Mouse (Mus musculus): ENCODE data around the gene Slc29a4. TPM values are rescaled to one million over a fixed set of nuclear protein-coding genes. Genes with fewer than 3 reads are reported as not detected.

The Slc29a4 gene
- under 1 TPM in 1 of 2 experiments, not detected in 1; 0.24 TPM for total RNA-seq (2021)
- long read RNA-seq, experiment 1 = 0 reads
- long read RNA-seq, experiment 2 = 0 reads

DNA sequence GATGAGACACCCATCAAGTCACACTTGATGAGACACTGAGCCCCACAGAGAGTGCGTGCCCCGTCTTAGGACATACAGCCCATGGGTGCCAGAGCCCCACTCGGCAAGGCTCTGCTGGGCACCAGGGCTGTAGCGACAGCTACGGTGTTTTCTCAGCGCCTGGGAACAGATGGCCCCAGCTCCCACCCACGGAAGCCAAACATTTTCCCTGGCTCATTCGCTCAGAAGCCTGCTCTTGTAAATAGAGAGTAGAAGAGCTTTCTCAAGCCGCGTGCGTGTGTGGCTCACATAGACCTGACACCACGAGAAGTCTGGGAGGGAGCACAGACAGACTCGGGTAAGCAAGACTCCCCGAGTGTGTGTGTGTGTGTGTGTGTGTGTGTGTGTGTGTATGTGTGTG, at the start of gene Slc29a4:
Gene Slc29a4, plus strand, starts transcription at position 265 of the 400 bp plus-strand sequence.
- DNase-seq (ENCODE audit: low spot score) = no peak

DNA sequence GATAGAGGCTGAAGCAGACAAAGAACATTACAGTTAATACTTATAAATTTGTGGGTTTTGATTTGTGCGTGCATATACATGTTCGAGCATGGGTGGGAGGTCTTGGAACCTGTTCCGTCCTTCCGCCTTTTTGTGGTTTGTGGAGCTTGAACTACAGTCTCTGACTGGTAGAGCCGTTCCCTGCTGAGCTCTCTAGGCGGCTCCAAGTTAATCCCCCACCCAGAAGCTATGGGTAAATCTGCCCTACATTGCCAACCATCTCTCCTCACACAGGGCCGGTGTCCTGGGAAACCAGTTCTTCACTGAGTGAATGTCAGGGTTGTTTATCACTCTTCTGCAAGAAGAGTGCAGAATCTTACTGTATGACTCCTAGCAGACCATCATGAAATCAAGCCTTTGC, 44.1 kb upstream of the Slc29a4 start:
- no peak for DNase-seq (ENCODE audit: low spot score)

DNA sequence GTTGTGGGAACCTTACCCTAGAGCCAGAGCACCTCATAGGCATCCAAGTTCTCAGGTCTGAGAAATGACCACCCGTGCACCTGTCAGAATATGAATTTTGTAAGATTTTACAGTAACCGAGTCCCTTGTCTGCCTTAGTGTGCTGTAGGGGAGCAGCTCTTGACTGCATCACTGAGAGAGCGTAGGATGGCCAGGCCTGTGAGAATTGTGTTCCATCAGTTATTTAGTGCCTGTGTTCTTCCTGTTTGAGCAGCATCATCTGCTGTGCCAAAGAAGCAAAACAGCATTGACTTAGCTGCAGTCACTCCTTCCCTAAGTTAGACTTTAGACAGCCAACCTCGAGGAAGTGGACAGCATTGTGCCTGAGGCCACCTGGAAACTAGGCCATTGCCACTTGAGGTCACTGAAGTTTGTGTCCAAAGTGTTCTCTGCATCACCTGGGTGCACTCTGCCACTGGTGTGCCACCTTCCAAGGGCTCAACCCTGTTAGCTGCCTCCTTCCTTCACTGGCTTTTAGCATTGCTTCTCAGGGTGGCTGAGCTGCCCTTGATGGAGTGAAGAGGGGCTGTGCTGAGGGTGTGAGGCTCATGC, 42.8 kb upstream of the Slc29a4 start:
- no peak for DNase-seq (ENCODE audit: low spot score)

DNA sequence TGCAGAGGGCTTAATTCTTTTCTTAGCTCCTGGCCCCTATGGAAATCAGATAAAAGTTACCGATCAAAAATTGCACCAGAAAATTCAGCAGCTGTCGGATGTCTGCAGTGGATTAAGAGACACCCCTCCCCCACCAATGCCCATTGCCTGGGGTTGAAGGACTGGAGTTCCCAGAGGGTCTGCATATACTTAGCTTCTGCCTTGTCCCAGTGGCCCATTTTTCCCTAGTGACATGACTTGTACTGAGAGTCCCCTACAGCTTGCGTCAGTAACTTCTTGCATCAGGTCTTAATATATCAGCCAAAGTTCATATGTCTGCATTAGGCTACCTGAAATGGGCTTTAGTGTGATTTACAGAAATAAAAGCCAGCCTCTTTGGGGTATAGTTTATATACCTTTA, 41.9 kb upstream of the Slc29a4 start:
- DNase-seq (ENCODE audit: low spot score) = no peak

DNA sequence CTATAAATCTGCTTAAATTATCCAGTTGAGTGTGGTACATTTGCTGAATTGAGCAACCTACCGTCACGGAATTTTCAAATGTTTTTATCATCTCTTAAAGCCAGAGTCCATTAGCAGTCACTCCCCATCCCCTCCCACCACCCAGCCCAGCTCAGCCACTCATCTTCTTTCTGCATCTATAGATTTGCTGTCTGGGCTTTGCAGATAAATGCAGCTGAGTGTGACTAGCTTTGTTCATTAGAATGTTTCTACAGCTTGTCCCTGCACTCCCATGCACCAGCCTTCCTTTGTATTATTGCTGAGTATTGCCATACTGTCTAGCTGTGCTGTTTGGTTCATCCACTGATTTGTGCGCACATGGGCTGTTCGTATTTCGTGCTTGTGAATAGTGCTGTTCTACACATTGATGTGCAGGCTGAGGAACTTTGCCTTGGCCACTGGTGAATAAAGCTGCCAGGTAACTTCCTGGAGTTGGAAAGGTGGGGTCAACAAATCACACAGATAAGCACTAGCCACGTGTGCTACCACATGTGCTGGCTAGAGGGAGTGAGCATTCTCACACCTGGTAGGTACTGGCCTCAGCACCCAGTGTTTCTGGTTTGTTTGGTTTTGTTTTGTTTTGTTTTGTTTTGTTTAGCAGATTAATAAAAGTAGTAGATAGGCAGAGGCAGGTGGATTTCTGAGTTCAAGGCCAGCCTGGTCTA, 41.4 kb upstream of the Slc29a4 start:
- DNase-seq (ENCODE audit: low spot score) = no peak

DNA sequence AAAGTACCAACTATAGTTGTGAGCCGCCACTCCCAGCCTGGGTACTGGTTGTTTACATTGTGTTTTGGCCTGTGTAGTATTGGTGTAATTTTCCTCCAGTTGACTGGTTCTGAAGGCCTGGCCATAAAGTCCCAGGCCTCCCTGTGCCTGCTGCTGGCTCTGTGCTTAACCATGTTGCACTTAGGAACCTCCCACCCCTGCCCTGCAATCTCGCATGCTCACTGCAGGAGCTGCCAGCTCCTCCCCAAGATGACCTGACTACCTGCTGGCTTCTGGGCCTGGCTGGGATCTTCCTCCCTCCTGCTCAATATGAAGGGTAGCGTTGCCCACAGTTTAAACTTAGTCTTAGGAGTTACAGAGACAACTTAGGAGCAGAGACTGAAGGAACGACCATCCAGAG, 40.0 kb upstream of the Slc29a4 start:
- DNase-seq (ENCODE audit: low spot score) = no peak

DNA sequence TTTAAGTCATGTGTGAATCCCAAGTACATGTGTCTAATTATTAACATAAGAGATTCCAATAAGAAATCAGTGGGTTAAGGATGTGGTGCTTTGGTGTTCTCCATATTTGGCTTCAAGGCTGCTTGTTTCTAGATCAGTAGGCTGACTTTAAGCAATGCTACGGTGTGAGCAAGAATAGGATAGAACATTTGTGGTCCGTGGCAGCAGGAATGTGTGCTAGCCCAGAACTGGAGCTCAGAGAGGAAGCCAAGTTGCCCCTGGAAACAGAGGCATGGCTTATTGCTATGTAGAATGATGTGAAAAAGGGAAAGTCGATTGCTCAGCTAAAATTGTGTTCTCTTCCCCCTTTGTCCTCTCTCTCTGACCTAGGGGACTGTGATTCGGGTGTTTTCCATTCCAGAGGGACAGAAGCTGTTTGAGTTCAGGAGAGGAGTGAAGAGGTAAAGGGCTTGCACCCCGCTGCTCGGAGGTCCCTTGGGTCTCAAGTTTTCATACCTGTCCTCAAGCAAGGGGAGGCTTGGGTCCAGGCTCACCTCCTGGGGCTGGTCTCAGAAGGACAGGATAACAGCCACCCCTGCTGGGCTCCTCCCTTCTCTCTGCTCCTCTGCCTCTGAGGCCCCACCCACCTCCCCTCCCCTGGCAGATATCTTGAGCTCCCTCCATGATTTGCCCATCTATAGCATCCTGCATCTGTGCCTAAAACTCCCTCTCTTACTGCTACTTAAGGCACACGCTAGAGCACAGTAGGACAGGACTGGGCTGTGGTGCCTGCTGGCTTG, 31.5 kb upstream of the Slc29a4 start:
- DNase-seq (ENCODE audit: low spot score) = no peak

DNA sequence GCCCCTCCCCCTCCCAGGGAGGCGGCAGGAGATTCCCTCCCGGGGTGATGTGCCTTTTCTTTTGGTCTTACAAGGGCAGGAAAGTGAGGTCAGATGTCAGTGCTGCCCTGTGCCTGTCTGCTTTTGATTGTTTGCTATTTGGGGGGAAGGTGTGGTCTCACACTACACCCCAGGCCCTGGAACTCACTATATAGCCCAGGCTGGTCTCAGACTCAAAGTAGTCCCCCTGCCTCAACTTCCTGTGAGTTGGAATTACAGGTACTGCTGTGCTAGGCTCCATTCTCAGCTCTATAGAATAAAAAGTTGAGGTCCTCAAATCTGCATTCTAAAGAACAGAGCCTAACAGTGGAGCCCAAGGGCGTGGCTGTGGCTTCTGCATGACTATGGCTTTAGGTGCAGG, 24.4 kb upstream of the Slc29a4 start:
- no peak for DNase-seq (ENCODE audit: low spot score)

DNA sequence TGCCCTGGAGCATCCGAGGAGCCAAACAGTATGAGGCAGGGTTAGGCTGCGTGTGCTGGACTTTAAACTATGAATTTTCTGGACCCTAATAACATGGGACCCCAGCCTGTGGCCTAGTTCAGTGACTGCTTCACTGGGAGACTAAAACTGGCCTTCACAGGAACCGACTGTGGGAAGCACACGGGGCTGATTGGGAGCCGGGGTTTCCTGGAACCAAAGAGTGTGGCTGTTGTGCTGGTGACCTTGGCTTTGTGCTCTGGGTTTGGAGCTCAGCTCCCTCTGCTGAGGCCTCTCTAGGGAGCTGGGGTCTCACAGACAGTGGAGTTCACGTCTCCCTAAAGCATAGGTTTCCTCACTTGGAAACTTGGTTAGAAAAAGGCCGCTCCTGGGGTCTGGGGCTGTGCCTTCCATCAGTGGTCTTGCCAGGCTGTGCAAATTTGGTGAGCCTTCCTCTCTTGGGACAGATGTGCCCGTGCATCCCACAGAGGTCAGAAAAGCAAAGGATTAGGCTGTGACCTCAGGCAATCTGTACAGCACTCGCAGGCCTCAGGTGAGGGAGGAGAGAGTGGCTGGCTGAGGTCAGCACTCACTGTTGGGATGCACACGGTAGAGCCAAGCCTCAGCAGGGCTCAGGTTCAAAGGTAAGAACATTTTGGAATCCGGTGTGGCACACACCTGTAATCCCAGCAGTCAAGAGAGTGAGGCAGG, 23.6 kb upstream of the Slc29a4 start:
- DNase-seq (ENCODE audit: low spot score) = no peak

DNA sequence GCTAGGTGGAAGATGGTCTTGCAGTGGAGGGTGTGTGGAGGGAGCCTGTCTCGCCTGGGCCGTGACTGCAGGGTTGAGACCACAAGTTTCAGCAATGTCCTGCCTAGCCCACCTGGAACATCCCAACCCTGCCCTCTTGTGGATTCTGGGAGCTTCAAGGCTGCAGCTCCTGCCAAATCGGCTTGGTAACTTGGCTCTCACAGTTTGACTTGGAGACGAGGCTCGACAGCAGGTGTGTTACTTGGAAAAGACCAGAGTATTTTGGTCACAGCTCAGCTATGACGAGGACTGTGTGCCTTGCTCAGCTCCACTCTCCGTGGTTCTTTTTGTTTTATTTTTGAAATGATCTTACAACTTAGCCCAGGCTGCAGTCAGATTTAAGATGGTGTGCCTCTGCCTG, 22.6 kb upstream of the Slc29a4 start:
- peak; percentile 58 for DNase-seq (ENCODE audit: low spot score)

DNA sequence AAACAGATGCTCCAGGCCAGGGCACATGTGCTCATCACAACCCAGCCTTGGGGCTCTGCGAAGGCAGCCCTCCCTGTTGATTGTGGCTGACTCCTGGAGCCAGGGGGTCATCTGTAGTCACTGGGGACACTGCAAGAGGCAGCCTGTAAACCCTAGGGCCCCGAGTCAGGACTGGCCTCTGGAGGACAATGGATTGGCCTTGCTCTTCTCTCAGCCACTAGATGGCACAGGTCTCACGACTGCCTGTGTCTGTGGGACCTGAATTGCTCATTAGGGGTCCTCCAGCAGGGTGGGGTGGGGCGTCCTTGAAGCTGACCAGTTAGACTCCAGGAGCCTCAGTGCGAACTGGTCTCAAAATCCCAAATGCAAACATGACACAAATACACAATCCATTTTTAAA, 19.2 kb upstream of the Slc29a4 start:
- no peak for DNase-seq (ENCODE audit: low spot score)

DNA sequence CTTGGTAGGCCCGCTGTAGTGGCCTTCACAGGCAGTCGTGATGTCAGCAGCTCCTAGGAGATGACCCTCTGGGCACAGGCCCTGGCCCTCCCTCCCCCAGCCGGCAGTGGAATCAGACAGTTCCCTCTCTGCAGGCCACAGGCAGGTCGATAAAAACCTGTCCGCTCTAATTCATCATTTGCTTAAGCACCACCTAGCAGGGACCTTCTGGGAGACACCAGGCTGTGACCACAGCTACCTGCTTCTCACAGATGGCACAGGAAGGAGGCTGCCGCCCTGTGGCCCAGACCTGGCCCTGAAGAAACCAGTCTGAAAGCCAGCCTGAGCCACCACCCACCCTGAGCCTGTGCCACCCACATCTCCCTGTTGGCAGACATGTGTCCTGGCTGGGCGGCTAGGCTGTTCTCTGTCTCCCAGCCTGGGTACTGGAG, 14.2 kb upstream of the Slc29a4 start:
- DNase-seq (ENCODE audit: low spot score) = no peak

DNA sequence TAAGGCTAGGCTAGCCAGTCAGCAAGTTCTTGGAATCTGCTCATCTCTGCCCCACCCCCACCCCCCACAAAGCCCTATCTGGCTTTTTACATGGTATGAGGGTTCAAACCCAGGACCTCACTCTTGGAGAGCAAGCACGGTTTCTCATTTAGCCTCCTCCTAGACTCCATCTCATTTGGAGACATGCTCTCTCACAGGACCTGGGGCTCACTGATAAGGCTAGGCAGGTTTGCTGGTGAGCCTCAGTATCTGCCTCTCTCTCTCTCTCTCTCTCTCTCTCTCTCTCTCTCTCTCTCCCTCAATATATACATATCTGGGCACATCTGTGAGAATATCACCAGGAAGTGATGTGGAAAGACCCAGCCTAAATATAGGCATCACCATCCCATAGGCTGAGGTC, 13.2 kb upstream of the Slc29a4 start:
- no peak for DNase-seq (ENCODE audit: low spot score)

DNA sequence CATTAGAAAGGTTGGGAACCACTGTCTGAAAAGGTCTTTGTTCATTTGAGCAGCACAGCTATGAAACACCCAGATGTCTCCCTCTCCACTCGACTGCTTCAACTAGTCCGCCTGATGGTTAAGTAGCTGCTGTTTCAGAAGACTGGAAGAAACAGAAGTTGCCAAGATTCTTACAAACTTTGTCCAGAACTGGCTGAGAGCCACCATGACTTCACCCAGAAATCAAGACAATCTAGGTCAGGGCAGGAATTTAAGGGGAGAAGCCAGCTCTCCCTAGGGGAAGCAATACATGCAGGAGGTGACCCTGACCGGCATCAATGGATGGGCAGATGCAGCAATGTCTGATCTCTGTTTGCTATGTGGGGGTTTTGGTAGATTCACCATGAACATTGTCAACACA, 10.4 kb upstream of the Slc29a4 start:
- peak; percentile 26 for DNase-seq (ENCODE audit: low spot score)

DNA sequence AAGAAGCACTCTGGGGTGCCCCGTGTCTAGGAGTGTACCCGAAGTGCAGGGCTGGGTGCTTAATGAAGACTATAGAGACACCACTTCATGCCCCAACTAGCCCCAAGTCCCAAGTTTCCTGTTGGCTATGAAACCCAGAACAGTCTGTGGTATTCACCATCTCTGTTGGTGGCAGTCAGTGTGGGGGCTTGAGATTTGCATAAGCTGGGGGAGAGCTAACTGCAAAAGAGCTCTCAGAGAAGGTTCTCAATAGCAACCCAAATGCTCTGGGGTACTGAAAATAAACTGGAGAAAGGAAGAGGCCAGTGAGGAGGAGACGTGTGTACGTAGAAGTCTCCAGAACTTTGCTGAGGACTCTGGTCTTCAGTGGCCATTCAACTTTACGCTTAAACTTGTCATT, 9.8 kb upstream of the Slc29a4 start:
- no peak for DNase-seq (ENCODE audit: low spot score)

DNA sequence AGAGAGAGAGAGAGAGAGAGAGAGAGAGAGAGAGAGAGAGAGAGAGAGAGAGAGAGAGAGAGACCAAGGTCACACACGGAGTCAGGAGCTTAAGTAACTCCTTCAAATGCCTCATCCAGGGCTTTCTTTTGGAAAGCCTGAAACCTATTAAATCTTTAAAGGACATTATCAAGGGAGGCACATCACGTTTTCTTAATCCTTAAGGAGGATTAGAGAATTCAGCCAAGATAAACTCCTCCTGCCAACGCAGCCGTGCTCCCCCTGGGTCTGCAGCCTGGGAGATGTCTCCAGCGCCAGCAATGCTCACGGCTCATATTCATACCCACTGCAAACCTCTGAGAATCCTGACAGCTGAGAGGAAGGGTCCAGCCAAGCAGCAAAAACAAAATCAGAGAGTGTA, 3.4 kb upstream of the Slc29a4 start:
- no peak for DNase-seq (ENCODE audit: low spot score)

DNA sequence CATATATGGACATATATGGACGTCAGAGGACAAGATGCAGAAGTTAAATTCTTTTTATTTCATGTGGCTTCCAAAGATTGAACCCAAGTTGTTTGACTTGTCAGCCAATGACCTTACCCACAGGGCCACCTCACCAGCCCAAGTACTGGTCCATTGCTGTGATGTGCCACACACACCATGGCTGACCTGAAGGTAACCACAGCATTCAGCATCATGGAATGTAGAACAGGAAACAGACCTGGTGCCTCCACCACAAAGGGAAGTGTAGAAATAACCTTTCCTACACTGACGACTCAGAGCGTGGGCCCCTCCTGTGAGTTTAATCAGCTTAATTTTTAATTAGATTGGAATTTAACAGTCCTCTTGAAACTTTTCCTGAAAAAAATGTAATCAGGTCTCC, 2.0 kb upstream of the Slc29a4 start:
- DNase-seq (ENCODE audit: low spot score) = no peak

DNA sequence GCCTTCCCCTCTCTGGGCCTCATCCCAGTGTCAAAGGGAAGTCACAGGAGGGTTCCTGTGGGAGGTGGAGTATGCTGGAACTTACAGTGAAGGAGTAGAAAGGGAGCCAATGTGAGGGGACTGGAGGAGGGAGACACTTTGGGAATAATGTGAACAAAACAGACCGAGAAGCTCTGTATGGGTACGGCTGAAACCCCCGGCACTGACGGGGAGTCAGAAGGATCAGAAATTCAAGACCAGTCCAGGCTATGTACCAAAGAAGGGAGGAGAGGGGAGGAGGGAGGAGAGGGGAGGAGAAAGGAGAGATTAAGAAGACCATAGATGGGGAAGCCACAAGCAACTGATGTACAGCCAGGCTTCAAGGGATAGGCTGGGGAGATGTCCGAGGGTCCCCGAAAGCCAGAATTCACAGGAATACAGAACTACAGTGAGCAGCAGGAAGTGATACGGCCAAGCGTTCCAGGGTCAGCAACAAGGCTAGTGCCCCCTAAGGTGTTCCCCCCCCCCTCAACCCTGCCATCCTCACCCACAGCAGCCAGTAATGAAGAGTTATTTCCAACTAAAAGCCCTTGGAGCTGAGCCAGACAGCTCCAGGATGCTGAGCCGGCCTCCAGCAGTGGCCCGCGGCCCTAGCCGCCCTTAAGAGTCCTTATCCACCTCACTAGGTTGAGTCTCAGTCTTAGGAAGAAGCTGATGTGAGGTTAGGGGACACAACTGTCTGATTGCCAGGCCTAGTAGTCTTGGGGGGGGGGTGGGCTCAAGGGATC, 842 bp downstream of the Slc29a4 start:
- no peak for DNase-seq (ENCODE audit: low spot score)

DNA sequence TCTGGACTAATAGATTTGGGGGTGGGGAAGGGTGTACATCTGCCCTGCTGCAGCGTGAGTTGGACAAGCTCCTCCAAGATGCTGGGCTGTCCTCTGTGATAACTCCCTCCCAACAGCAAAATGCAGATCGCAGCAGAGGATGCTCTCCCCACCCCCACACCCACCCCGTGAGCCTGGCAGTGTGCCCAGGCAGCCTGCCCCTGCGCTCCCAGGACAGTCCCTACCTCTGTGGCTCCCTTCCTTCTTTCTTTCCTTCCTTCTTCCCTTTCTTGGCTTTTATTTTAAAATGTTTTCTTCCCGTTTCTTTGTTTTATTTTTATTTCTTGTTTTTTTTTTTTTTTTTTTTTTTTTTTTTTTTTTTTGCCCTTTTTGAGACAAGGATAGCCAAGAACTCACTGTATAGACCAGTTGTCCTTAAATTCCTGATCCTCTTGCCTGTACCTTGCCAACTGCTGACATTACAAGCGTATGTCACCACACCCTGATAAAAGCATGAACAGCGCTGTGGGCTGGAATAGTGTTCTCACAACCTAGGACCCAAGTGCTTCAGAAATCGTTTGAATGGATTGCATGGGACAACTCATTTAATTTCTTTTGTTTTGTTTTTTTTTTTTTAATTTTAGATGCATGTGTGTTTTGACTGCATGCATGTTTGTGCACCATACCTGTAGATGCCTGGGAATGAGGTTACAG, 1.6 kb downstream of the Slc29a4 start:
- no peak for DNase-seq (ENCODE audit: low spot score)

DNA sequence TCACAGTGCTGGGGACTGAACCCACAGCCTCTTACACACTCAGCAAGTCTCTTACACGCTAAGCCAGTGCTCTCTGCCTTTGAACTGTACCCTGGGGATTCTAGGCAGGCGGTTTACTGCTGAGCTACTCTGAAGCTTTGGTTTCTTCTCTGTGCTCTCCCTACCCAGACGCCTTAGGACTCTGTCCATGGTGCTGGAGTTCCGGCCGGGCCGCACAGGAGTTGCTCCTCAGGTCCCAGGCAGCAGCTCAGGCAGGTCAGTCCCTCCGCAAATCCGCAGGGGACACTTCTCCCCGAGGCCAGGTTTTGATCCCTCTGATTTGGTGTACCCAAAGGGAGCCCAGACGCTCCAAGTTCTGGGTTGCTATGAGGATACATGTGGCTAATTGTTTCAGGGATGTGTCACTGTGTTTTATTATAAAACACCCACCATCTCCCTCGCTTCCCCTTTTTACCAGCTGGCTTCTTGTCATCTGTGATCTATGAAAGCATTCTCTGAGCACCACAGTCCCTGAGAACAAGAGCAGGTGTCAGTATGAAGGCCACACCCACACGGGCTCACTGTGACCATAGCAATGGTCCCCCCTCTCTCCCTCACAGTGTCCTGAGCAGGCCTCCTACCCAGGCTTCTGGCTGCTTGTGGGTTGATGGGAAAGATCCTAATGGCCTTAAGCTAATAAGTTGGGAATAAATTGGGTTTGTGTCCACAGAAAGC, 2.5 kb downstream of the Slc29a4 start:
- no peak for DNase-seq (ENCODE audit: low spot score)
